Comparison of ENCODE assay signal across 28 mouse cellular contexts in the genomic region with DNA sequence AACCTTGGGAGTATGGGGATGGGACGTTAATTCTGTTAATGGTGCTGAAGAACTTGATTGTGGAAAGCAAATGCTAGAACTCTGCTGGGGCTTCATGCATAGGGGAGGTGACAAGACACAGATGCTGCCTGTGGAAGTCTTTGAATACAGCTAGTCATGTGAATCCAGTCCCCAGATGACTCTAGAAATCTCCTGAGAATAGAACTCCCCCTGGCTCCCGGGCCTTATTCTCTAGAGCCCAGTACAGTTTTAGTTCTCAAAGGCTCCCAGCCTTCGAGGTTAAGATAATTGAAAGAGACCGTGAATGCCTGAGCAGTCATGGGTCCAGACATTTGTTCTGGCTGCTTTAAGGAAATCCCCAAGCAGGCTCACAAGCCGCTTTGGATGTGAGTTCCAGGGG.
"Had no signal": no experiment of that assay in that cellular context is flagged by ENCODE, and none has a peak within 500 bp of the region (broad histone marks: within the 10 kb centered on the region; RNA-seq: fewer than 3 reads in every experiment).

No protein-coding gene starts in this region.

- H3K27me3 ChIP-seq: embryonic facial prominence, embryonic 12.5 days; embryonic facial prominence, embryonic 13.5 days; embryonic facial prominence, embryonic 15.5 days; forebrain, embryonic 12.5 days; forebrain, embryonic 13.5 days; forebrain, embryonic 15.5 days had no signal

- H3K9me3 ChIP-seq: embryonic facial prominence, embryonic 10.5 days; embryonic facial prominence, embryonic 12.5 days; embryonic facial prominence, embryonic 13.5 days; embryonic facial prominence, embryonic 15.5 days; forebrain, embryonic 10.5 days; forebrain, embryonic 12.5 days; forebrain, embryonic 13.5 days; forebrain, embryonic 15.5 days had no signal

- H3K4me1 ChIP-seq: embryonic facial prominence, embryonic 12.5 days; embryonic facial prominence, embryonic 13.5 days; embryonic facial prominence, embryonic 15.5 days had no signal

- H3K36me3 ChIP-seq: embryonic facial prominence, embryonic 10.5 days; embryonic facial prominence, embryonic 12.5 days; embryonic facial prominence, embryonic 13.5 days; embryonic facial prominence, embryonic 15.5 days; forebrain, embryonic 10.5 days; forebrain, embryonic 12.5 days; forebrain, embryonic 15.5 days had no signal

- H3K9ac ChIP-seq: embryonic facial prominence, embryonic 12.5 days; embryonic facial prominence, embryonic 13.5 days; embryonic facial prominence, embryonic 15.5 days; forebrain, embryonic 12.5 days; forebrain, embryonic 13.5 days; forebrain, embryonic 15.5 days; forebrain, postnatal 0 days had no signal

- DNase-seq: cerebellum, adult 2 months; cerebellum, adult 8-10 months; cerebellum, adult 9-10 months; cerebellum, adult 9-11 months; cerebellum, postnatal 10 days; cerebellum, postnatal 14 days; cerebellum, postnatal 25 days; cerebellum, postnatal 36 days; embryo, embryonic 11 days; forebrain, postnatal 0 days; gastrocnemius, adult 2 months; gastrocnemius, postnatal 10 days; gastrocnemius, postnatal 14 days; gastrocnemius, postnatal 25 days; gastrocnemius, postnatal 36 days; heart, adult 18-20 months; heart, adult 2 months had no signal

- H3K4me3 ChIP-seq: embryonic facial prominence, embryonic 10.5 days; embryonic facial prominence, embryonic 12.5 days; embryonic facial prominence, embryonic 13.5 days; embryonic facial prominence, embryonic 15.5 days; erythroblast, embryonic 14.5 days; forebrain, embryonic 10.5 days; forebrain, embryonic 12.5 days; forebrain, embryonic 13.5 days; forebrain, embryonic 15.5 days; gastrocnemius, adult 2 months; heart, adult 2 months had no signal

- H3K27ac ChIP-seq: embryonic facial prominence, embryonic 10.5 days; embryonic facial prominence, embryonic 12.5 days; embryonic facial prominence, embryonic 13.5 days; embryonic facial prominence, embryonic 15.5 days; forebrain, embryonic 10.5 days; forebrain, embryonic 12.5 days; forebrain, embryonic 13.5 days; forebrain, embryonic 15.5 days; gastrocnemius, adult 2 months; heart, adult 2 months had no signal

- ATAC-seq: forebrain, embryonic 13.5 days; forebrain, embryonic 14.5 days; forebrain, embryonic 15.5 days; forebrain, embryonic 16.5 days; forebrain, postnatal 0 days had no signal

- H3K4me2 ChIP-seq: embryonic facial prominence, embryonic 12.5 days; embryonic facial prominence, embryonic 13.5 days; embryonic facial prominence, embryonic 15.5 days; forebrain, embryonic 12.5 days; forebrain, embryonic 13.5 days; forebrain, embryonic 15.5 days had no signal
